Mouse (Mus musculus) testis, adult 2 months (tissue): ENCODE measurements at regions not wholly inside any gene's neighbourhood (a gene's known extent, or its start where the extent isn't known, plus 50 kb on each side); places are given as distances from the start of the nearest gene placed in this dataset.

ENCODE experiments used
- CTCF ChIP-seq: fragments of 200-500 bp; IDR thresholded peaks from 2 replicates; pipeline ENCODE4 v1.5.1; 2012; ENCODE audit warnings: low read depth, mild to moderate bottlenecking, inconsistent platforms, low read length, moderate library complexity; ENCODE audit not compliant: control insufficient read depth, insufficient read depth, insufficient replicate concordance
- POLR2A ChIP-seq: fragments of 200-500 bp; IDR thresholded peaks from 2 replicates; pipeline ENCODE4 v1.6.1; 2012; ENCODE audit warnings: low read depth, mild to moderate bottlenecking, inconsistent platforms, low read length, moderate library complexity; ENCODE audit not compliant: control insufficient read depth

- TF ChIP-seq CTCF: no peak
- no peak for TF ChIP-seq POLR2A
Observed at GRCm38 (mm10) chr17:45879478-45880250, 146.0 kb upstream of the 1600014C23Rik start.
